Mouse (Mus musculus): ENCODE results near the gene Mitf.

The Mitf gene

DNA sequence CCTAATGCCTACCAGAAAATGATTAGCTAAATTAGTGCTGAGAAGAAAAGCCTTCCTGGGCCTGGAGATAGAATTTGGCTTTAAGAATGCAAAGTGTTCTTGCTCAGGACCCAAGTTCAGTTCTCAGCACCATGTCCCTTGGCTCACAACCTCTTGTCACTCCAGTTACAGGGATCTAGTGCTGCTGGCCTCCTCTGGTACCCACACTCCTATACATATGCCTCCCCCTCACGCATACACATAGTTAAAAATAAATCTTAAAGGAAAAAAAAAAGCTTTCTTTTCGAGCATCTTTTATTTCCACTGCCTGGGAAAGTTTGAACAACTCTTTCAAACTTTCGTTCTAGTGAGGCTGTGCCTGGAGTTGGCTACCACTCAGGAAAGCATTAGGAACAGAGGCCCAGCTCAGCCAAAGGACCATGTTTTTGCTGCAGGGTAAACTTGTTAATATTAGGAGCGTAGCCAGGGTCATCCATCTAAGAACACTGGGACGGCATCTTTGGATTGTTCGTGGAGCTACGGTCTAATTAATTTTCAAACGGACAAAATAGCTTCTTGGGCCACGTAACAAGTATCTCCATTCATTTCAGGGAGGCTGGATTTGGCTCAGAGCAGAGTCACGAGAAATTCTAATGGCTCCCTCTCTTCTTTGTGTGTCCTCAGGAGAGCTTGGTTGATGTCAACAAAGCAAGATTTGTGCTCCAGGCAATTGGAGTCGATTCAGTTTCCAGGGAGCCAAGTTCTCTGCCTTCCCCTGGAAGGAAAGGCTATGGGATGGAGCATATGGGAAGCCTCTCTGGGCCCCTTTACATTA, 239.7 kb downstream of the Mitf start:
- in situ Hi-C loops (cut with MboI, MseI), result no loop called here

DNA sequence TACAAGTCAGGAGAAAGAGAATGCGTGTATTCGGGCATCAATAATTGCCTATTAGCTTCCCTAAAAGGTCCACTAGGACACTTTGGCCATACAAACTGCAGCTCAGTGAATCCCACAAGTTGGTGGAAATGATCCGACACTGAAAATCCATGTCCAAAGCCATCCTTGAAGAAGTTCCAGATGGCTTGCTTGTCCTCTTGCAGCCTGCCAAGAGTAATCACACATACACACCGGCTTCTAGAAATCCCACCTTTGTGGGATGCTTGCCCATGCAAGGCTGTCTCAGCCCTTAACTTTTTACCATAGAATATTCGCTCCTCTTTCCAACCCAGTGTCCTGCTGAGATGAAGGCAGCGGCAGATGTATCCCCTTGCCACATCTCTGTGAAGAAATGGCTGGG, 240.9 kb downstream of the Mitf start:
- in situ Hi-C loops (cut with MboI, MseI), result no loop called here

DNA sequence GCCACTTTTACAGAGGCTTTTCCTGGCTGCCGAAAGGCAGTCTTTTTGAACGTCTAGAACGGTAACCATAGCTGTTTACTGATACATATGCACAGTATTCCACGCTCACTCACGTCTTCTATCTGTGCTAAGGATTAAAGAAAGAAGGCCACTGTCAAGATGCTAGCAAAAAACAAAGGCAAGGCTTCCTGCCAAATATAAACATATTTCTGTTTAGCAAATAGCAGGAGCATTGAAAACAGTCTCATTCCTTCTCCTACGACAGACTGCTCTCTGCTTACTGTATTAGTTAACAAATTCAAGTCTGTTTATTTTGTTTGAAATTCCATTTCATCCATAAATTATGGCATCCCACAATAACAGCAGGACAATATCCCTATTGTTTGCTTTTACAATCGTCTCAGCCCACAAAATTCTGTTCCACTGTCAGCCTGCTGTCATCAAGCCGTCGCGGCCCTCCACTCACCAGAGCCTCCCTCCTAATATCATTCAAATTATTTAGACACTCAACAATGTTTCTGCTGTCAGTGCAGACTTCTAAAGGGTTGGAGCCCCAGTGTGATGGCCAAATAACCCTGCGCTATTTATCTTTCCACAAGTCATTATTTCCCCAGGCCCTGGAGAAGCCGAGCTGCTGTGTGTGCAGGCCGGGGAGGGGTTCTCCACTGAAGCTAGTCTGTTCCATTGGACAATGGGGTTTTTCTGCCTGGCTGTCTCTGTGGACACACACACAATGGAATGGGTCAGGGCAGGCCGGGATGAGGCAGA, 242.0 kb downstream of the Mitf start:
- in situ Hi-C loops (cut with MboI, MseI), result no loop called here

DNA sequence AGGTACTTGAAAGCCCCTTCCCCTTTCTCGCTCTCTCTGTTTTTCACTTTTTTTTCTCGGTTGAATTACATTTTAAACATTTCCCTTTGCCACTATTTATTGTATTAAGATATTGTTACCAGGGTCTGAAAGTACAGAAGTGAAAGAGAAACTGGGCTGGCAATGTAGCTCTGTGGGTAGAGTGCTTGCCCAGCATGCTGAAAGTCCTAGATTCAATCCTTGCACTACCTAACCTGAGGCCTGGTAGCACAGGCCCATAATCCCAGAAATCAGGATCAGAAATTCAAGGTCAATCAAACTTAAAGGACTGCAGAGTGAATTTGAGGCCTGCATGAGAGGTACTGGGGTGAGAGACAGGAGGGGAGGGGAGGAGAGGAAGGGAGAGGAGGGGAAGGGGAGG, 242.7 kb downstream of the Mitf start:
- in situ Hi-C loops (cut with MboI, MseI), result no loop called here

DNA sequence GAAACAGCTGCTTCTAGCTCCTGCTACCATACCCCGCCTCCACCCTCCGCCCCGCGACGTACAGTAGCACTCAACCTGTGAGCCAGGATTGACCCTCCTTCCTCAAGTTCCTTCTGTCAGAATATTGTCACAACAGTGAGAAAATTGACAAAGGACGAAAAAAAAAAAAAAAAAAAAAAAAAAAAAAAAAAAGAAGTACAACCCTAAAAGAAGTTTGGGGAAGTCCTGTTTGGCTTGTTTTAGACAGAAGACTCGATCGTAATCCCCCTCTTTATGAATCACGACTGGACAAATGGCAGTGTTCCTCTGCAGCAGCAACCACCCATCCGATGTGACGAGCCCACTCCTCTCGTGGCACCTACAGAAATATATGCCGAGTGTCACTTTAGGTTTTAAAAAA, 255.0 kb downstream of the Mitf start:
- in situ Hi-C loops (cut with MboI, MseI), result no loop called here

DNA sequence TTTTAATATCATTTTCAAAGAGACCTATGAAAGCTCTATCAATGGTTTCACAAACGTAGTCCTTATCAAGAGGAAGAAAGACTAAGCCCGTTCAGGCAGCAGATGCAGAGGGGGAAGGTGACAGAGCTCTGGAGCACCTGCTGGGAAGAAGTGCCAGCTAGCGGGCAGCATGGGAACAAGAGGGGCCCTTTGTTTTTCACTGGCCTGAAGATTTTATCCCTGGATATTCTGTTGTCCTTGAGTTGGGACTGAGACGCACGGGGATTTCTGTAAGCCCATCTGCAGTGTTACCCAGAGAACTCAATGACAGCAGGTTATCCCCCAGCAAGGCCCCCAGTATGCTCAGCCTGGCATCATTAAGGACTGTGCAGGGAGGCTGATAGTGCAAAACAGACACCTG, 258.1 kb downstream of the Mitf start:
- in situ Hi-C loops (cut with MboI, MseI), result no loop called here

DNA sequence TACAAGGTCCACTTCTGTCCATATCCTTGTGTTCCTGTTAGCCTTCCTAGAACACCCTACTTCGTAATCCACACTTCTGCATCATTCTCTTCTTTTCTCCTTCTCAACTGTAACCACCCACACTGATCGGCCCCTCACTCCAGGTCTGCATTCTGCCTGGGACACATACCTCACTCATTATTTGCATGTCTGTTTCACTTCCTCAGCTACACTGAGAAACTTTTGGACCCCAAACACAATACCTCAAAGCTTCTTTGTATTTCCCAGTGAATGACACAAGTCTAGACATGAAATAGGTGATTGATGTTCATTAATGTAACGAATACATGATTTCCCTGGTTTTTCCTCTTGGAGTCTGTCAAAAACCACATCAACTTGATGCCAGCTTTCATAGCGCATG, 259.6 kb downstream of the Mitf start:
- in situ Hi-C loops (cut with MboI, MseI), result no loop called here

Measured in T-helper 1 cell (primary cell).